Mouse (Mus musculus) Muller cell, postnatal 12 days (primary cell): Measurements from ENCODE around the gene 2700049A03Rik.
A peak's percentile ranks its signal among the peaks of the same experiment; 100 is the strongest.

ENCODE experiments used
- DNase-seq: peaks from one replicate; pipeline ENCODE4 v3.0.0-alpha.2; 2015; ENCODE audit errors: inconsistent ontology term

Gene 2700049A03Rik

DNA sequence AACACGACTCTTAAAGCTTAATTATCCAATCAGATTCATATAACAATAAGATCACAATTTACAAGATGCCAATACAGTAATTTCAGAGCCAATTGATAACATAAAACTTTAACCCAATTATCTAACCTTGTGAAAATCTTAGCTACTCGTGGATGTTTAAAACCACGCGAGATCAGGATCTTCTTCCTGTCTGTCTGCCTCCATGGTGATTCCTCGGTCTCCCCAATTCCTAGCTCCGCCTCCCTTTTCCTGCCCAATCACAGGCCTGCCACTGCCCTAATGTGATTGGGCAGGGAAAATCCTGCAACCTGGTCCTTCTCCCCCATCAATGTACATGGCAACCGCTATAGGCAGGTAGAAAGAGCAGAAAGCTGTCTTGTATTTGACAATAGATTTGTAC lies 132.7 kb downstream of the 2700049A03Rik start:
- DNase-seq, result no peak

DNA sequence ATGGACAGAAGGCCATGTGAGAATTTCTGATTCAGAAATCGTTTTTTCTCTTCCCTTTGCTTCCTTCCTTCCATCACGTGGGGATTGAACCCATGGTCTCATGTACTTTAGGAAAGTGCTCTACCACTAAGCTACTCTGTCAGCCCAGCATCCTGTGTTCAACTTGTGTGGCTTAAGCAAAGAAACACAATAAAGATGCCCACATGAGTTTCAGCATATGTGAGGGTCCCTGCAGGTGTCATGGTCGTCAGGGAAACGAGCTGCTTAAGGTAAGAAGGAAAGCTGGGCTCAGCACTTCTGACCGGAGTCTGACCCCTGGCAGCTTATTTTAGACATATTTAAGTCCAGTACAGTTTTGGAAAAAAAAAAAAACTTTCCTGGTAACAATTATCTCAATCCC lies 134.5 kb downstream of the 2700049A03Rik start:
- DNase-seq, result no peak

DNA sequence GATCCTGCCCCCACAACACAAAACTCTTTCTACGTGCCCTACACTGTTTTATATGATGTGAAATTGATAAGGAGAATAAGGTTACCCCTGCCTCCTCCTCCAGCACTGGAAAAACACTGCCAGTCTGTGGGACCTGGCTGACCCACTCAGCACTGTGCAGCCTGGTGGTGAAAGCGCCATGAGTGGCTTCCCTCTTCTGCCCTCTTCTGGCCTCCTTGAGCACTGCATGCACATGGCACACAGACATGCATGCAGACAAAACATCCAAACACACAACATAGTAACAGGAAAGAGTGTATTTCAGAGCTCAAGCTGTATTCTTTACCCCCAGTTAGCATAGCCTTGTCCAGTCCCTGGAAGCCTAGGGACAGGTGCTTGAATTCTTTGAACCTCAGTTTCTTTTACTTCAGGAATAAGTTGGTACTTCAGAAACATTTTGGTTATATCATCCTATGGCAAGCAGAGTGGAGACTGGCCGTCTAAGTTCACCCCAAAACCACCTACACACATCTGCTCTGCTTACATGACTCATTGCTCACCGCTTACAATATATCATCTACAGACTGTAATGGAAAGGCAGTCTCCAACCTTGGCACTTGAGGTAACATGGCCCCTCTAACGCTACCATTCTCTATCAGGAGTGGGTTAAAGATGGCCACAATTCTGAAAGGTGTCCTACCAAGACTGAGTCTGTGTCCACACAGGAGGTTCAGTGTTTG lies 138.0 kb downstream of the 2700049A03Rik start:
- DNase-seq, result no peak

DNA sequence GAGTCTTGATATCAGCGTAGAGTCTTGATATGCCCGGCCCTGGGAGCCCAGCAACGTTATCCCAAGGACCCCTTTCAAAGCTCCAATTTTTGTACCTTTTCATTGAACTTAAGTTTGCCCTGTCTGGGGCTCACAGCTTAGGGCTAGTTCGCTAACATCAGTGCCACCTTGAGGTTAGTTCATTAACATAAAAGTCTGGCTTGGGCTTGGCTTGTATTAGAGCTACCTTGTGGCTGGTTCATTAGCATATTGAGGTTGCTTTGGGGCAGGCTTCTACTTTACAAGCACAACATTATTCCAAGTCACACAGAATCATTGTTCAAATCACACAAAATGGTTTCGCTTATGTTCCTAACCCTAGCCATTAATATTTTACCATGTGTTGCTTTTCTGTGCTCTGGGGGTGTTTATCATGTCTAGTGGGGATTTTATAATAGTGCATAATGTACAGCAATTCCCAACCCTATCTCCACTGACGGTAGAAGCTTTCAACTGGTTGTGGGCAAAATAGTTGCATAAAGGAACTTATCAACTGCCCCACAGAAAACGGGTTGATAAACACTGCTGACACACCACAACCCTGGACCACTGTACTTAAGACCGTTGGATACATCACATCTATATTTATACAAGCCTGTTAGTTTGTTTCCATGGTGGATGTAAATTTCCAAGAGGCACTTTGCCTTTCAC lies 139.4 kb downstream of the 2700049A03Rik start:
- no peak for DNase-seq

DNA sequence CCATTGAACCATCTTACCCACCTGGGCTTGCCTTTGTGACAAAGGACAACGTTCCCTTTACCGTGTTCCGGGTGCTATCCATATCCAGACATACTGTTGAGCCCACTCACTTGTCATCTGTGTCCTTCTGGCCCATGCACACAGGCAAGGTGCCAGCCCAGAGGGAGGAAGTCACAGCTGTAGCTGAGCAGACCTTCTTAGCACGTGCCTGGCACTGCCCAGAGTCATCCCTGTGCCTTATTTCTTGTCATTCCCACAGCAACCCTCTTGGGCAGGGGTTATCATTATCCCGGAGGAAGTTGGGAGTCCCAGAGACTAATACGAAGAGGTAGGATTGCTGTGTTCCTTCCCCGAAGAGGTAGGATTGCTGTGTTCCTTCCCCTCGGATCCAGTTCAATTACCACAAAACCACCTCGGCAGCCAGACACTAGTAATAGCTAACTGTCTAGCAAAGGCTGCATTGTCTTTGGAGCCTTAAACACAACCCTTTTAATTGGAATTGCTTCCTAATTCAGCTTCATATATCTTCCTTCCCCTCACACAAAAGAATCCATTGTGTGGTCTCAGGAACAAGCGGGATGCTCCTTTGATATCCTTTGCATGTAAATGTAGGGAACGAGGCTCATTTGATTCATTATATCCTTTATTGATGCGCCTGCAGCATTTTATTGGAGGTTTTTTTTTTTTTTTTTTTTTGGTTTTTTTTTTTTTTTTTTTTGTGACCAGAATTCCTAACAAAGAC lies 143.0 kb downstream of the 2700049A03Rik start:
- peak; percentile 14 for DNase-seq

DNA sequence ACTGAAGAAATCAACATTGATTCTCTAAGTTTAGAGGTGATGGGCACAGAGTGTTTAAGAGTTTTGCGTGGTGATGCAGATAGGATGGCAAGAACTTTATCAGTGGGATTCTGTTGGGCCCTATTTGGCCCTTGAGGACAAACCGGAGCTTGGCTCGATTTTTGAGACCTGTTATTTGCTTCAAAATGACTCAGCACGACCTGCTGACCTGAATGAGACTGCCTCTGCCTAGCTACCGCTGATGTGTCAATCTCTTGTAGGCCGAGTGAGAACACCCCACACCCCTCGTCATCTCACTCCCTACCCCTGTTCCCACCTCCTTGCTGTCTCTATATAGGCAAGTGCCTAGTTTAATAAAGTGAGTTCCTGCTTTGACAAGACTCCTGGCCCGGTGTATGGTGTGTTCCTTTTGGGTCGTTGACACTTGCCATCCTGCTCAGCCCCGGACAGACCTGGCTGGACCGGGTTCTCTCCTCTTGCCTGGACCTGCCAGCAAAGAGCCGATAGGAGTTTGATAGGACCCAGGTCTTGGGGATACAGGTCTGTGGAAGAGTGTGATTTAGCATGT lies 144.6 kb downstream of the 2700049A03Rik start:
- no peak for DNase-seq

DNA sequence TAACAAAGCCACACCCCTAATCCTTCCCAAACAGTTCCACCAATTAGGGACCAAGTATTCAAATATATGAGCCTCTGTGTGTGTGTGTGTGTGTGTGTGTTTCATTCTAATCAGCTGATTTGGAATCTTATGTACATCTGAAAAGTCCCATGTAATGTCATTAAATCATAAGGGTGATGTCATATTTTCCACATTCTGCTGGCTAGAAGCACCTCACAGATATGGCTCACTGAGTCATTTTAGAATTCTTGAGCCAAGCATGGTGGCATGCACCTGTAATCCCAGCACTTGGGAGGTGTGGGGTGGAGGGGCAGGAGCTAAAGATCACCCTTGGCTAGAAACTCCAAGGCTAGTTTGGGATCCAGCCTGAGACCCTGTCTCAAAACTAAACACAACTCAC lies 148.8 kb downstream of the 2700049A03Rik start:
- DNase-seq, result no peak

DNA sequence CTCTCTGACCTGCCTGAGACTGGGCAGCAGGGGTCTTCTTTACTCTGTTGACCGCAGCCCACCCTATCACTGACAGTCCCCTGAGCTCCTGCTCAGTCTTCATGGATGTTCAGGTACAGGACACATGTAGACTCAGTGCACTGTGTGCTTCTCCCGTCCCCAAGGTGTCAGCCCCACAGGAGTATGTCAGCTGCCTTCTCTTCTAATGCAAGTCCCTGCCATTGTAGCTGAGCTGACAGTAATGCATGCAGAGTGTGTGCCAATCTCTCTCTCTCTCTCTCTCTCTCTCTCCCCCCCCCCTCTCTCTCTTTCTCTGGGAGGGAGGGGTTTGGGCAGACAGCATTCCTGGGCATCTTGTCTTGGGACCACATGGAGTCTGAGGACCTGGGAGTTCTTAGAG lies 153.8 kb downstream of the 2700049A03Rik start:
- DNase-seq, result no peak
